Mouse (Mus musculus) midbrain, embryonic 11.5 days (tissue): Measurements from ENCODE around the gene Elp4. TPM values are rescaled to one million over a fixed set of nuclear protein-coding genes. Genes with fewer than 3 reads are reported as not detected.
A peak's percentile ranks its signal among the peaks of the same experiment; 100 is the strongest.

ENCODE experiments used
- ATAC-seq: fragments of 200-750 bp; cut with Nextera tagmentation; 2 replicates; pipeline ENCODE4 v1.8.0; 2017; ENCODE audit warnings: moderate TSS enrichment, moderate library complexity; ENCODE audit not compliant: low FRiP score
- DNase-seq: peaks from one replicate; pipeline ENCODE4 v3.0.0; 2015; ENCODE audit warnings: low spot score; ENCODE audit errors: missing footprints
- H3K27ac ChIP-seq: fragments of 300-500 bp; sonication (generic); 2 replicates; pipeline ENCODE4 v1.5.1; 2014; ENCODE audit warnings: low read depth, low read length
- H3K27me3 ChIP-seq: fragments of 300-500 bp; sonication (generic); 2 replicates; pipeline ENCODE4 v1.6.1; 2014; ENCODE audit warnings: mild to moderate bottlenecking, low read length, moderate library complexity, mixed read lengths; ENCODE audit not compliant: control insufficient read depth, insufficient read depth
- H3K36me3 ChIP-seq: fragments of 300-500 bp; sonication (generic); 2 replicates; pipeline ENCODE4 v1.6.1; 2014; ENCODE audit warnings: mild to moderate bottlenecking, low read length, moderate library complexity, mixed read lengths; ENCODE audit not compliant: control insufficient read depth, insufficient read depth
- H3K4me1 ChIP-seq: fragments of 300-500 bp; sonication (generic); 2 replicates; pipeline ENCODE4 v1.6.1; 2014; ENCODE audit warnings: low read length; ENCODE audit not compliant: control insufficient read depth, insufficient read depth
- H3K4me2 ChIP-seq: fragments of 300-500 bp; sonication (generic); 2 replicates; pipeline ENCODE4 v1.6.1; 2014; ENCODE audit warnings: mild to moderate bottlenecking, moderate library complexity
- H3K4me3 ChIP-seq: fragments of 300-500 bp; sonication (generic); 2 replicates; pipeline ENCODE4 v1.5.1; 2014; ENCODE audit warnings: low read depth, low read length
- H3K9ac ChIP-seq: fragments of 300-500 bp; sonication (generic); 2 replicates; pipeline ENCODE4 v1.6.1; 2014; ENCODE audit warnings: low read length
- H3K9me3 ChIP-seq: fragments of 300-500 bp; sonication (generic); 2 replicates; pipeline ENCODE4 v1.6.1; 2016; ENCODE audit warnings: low read length; ENCODE audit not compliant: control insufficient read depth
- WGBS: fragments of 180-500 bp; shearing (Covaris S2); extraction: QIAGEN DNeasy Blood & Tissue Kit; methylation state at CpG from one replicate; pipeline ENCODE4 v1.1.7; 2014; 5-methylcytosine and 5-hydroxymethylcytosine counted together
- polyA plus RNA-seq: library from polyadenylated mRNA; unstranded; fragments of >200 nt; fragmentation: Nextera tagmentation; extraction: Ambion mirVana; gene quantifications from 2 replicates; pipeline ENCODE4 v1.2.1, GENCODE M21; 2014

Gene Elp4
- polyA plus RNA-seq, 1 experiment from 2014 or later = 59.6 TPM

DNA sequence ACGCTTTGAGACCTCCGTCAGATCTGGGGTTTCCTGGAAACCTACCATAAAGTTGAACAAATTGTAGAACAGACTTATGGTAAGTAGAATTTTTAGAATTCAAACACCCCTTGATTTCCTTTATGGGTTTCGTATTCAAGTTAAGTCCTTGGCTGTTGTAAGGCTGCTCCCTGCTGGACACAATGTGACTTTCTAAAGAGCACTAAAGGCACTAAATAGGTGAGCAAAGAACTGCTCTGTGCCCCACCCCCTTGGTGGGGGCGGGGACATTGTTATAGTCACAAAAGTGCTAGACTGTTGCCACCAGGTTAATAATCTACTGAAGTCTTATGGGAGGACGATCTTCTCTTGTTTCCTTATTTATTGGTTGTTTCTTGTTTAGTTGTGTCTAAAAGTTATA, 4.0 kb upstream of the Elp4 start:
- Histone ChIP-seq H3K27ac (no peak overlapping the region), H3K4me1 (peaks cover 2% of the 10 kb centered on the region; the same call in 1 of the 2 replicates), H3K9ac (no peak overlapping the region), H3K36me3 (no peaks in the 10 kb centered on the region), H3K4me2 (no peak overlapping the region), H3K27me3 (no peaks in the 10 kb centered on the region), H3K9me3 (no peaks in the 10 kb centered on the region), H3K4me3 (no peak overlapping the region)
- WGBS = 88% methylated on average over 5 of the region's 5 CpGs
- ATAC-seq (no peak), DNase-seq (no peak)

DNA sequence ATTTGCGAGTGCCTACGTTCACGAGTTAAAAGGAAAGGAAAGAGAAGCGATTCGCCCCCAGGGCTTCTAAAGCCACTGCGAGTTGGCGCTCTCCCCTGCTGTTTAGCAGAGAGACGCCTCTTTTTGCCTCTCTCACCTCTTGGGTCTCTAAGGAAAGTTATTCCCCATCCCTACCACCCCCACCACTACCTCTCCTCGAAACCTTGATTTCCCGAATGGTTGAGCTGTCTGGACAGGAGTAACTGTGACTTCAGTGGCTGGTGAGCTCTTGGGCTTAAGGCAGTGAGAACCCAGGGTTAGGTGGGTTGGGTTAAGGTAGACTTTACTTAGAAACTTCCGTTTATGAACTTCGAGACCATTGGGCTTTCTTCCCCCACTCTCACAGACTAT, 388 bp upstream of the Elp4 start:
- Histone ChIP-seq H3K4me1 (peaks cover 2% of the 10 kb centered on the region; the same call in 1 of the 2 replicates), H3K4me2 (peak overlapping the region; percentile 81), H3K36me3 (no peaks in the 10 kb centered on the region), H3K27me3 (no peaks in the 10 kb centered on the region), H3K27ac (no peak overlapping the region), H3K9me3 (no peaks in the 10 kb centered on the region), H3K9ac (peak overlapping the region; percentile 54), H3K4me3 (peak overlapping the region; percentile 83)
- DNase-seq = no peak
- WGBS = under 1% methylated on average over 12 of the region's 12 CpGs
- peak; percentile 42 for ATAC-seq

DNA sequence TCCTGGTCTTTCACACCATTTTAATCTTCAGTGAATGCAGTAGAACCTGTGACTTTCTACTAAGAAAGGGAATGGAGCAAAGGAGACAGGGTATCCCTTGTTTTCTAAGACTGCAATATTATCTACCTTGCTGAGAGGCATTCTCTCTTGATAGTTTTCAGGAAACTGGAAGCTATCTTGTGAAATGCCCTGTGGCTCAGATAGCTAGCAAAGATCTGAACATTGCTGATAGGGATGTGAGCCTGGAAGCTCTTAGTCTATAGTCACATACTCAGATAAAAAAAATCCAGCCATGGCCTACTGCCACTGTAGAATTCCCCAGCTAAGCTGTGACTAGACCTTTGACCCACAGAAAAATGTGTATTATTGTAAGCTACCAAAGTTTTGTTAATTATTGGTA, 13.5 kb downstream of the Elp4 start:
- no peaks in the 10 kb centered on the region for H3K27me3 ChIP-seq

DNA sequence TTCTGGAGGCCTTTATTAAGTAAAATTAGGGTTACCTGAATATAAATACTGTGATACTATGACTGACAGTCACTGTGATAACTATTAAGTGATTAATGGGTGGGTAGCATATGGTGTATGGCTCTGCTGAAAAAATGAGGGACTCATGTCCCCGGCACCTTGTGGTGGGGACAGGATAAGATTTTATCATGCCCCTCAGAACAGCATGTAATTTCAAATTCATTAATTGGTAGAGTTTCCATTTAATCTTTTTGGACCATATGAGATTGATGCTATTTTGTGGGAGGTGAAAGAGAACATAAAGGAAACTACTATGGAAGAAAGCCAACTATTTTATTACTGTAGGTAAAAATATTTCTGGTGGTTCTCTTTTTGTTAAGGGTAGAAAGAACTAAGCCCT, 31.0 kb downstream of the Elp4 start:
- no peaks in the 10 kb centered on the region for H3K36me3 ChIP-seq
- no peak overlapping the region for H3K4me2 ChIP-seq
- no peak overlapping the region for H3K9ac ChIP-seq
- 96% methylated on average over 1 of the region's 1 CpGs for WGBS
- no peaks in the 10 kb centered on the region for H3K27me3 ChIP-seq
- no peaks in the 10 kb centered on the region for H3K4me1 ChIP-seq
- no peak overlapping the region for H3K27ac ChIP-seq
- ATAC-seq = no peak
- H3K9me3 ChIP-seq = no peaks in the 10 kb centered on the region
- H3K4me3 ChIP-seq = no peak overlapping the region
- DNase-seq = no peak

More for the DNA sequence above, 13.5 kb downstream of the Elp4 start:
- Histone ChIP-seq H3K27ac (no peak overlapping the region), H3K36me3 (no peaks in the 10 kb centered on the region), H3K4me3 (no peak overlapping the region), H3K9ac (no peak overlapping the region), H3K4me2 (no peak overlapping the region), H3K4me1 (no peaks in the 10 kb centered on the region), H3K9me3 (no peaks in the 10 kb centered on the region)
- no peak for DNase-seq
- ATAC-seq = no peak

DNA sequence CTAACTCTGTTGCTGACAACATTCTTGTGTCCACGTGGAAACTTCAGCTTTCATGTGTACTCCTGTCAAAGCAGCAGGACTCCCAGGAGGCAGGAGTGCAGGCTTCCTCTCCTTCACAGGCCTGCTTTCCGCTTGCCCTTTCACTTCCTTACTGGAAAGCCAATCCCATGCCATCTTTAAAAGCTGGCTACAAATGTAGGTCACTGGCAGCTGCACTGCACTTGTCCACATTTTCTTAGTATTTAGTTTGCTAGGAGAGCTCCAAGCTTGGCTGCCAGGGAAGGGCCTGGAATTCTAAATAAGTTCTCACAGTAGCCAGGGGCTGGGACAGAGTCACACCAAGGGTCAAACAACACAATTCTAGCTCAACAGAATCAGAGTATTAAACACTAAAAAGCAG, 49.6 kb downstream of the Elp4 start:
- no peak for ATAC-seq
- H3K4me1 ChIP-seq = no peaks in the 10 kb centered on the region
- no peaks in the 10 kb centered on the region for H3K27me3 ChIP-seq
- DNase-seq = no peak
- no peak overlapping the region for H3K4me3 ChIP-seq
- H3K36me3 ChIP-seq = no peaks in the 10 kb centered on the region
- no peak overlapping the region for H3K9ac ChIP-seq
- no peak overlapping the region for H3K27ac ChIP-seq
- 51% methylated on average over 2 of the region's 2 CpGs for WGBS
- H3K9me3 ChIP-seq = no peaks in the 10 kb centered on the region
- H3K4me2 ChIP-seq = no peak overlapping the region

DNA sequence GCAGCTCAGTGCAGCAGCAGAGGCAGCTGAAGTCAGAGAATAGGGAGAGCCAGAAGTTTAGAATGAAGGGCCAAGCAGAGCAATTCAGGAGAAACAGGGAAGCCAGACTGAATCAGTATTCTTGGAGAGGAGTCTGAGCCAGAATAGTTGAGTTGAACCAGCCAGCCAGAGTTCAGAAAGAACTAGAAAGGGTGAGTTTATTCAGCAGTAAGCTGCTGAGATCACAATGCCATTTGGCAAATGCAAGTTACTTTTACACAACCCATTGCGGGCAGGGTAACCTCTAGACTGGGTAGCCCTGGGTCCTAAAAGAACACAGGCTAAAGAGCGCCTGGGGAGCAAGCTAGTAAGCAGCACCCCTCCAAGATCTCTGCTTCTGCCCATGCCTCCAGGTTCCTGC, 51.4 kb downstream of the Elp4 start:
- no peak for DNase-seq
- Histone ChIP-seq H3K4me2 (no peak overlapping the region), H3K4me1 (no peaks in the 10 kb centered on the region), H3K9ac (no peak overlapping the region), H3K36me3 (no peaks in the 10 kb centered on the region), H3K27me3 (no peaks in the 10 kb centered on the region), H3K9me3 (no peaks in the 10 kb centered on the region), H3K27ac (no peak overlapping the region), H3K4me3 (no peak overlapping the region)
- ATAC-seq = no peak
- 95% methylated on average over 2 of the region's 2 CpGs for WGBS

DNA sequence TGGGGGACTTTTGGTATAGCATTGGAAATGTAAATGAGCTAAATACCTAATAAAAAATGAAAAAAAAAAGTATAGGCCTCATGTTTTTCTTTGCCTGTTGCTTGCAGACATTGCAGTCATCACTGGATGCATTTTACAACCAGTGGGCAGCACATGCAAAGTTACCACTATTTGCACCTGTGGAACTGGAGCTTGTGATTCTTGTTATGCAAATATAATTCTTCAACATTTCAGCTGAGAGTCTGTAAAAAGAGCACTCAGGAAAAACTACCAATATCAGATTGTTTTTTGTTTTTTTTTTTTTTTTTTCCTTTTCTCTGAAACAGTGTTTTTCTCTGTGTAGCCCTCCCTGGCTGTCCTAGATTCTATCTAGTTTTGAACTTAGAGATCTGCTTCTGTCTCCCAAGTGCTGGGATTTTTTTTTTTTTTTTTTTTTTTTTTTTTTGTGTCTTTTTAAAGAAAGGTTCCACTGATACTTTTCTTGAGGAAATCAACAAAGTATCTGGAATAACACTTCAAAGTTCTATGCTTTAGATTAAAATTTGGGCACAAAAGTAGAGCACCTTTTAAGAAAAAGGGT, 52.6 kb downstream of the Elp4 start:
- no peak overlapping the region for H3K4me2 ChIP-seq

DNA sequence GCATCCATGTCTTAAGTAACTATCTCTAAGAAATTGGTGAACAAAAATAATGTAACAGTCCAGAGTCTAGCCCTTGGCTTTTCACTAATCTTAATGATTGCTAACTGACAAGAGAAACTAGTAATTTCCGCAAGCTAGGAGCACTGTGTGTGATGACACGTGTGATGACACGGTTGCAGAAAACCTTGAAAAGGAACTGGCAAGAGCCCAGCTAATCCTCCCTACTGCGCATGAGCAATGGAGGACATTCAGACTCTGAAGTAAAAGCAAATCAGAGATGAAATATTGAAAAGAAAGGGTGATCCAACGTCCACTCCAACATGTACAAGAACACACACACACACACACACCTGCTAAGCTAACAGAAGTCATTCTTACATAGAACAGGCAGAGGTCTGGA, 61.2 kb downstream of the Elp4 start:
- WGBS = 93% methylated on average over 5 of the region's 5 CpGs
- ATAC-seq = no peak
- Histone ChIP-seq H3K4me3 (no peak overlapping the region), H3K36me3 (no peaks in the 10 kb centered on the region), H3K9ac (no peak overlapping the region), H3K9me3 (no peaks in the 10 kb centered on the region), H3K4me1 (no peaks in the 10 kb centered on the region), H3K27ac (no peak overlapping the region), H3K27me3 (no peaks in the 10 kb centered on the region), H3K4me2 (no peak overlapping the region)
- no peak for DNase-seq

More for the DNA sequence above, 52.6 kb downstream of the Elp4 start:
- Histone ChIP-seq H3K9me3 (no peaks in the 10 kb centered on the region), H3K36me3 (no peaks in the 10 kb centered on the region), H3K27ac (no peak overlapping the region), H3K4me1 (no peaks in the 10 kb centered on the region), H3K4me3 (no peak overlapping the region), H3K27me3 (no peaks in the 10 kb centered on the region), H3K9ac (no peak overlapping the region)
- DNase-seq (no peak), ATAC-seq (no peak)

DNA sequence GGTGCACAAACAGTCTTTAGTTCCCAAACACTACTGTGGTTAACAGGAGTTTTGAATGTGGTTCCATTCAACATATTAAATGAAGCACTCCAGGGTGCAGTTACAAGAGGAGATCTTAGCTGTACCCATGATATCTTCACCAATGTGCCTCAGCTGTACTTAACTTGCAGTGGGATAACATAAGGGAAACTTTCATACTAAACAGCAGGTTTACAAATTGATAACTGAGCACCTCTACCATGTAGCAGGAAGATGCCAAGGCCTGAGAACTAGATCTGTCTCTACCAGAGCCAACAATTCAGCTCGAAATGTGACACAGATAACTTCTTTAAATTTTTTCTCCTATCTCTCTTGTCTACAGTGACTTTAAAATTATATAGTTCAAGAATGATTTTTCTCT, 86.4 kb downstream of the Elp4 start:
- Histone ChIP-seq H3K4me3 (no peak overlapping the region), H3K4me2 (no peak overlapping the region), H3K36me3 (no peaks in the 10 kb centered on the region), H3K27me3 (no peaks in the 10 kb centered on the region), H3K9me3 (no peaks in the 10 kb centered on the region), H3K4me1 (no peaks in the 10 kb centered on the region), H3K27ac (no peak overlapping the region), H3K9ac (no peak overlapping the region)
- WGBS = 87% methylated on average over 1 of the region's 1 CpGs
- ATAC-seq (no peak), DNase-seq (no peak)

DNA sequence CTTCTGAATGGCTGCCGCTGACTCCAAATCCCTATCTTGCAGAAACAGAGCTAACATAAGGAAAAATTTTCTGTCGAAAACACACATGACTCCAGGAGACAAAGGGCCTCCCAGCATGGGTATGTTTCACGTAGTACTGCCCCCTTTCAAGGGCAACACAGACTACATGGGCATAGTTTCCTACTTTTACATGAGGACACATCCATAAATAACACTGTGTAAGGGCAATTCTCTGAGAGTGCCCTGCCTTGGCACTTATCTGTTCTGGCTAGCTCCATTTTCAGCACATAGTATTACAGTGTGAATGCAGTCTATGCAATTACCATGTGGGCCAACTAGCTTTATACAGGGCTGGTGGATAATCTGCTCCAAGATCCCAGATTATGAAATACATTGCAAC, 89.2 kb downstream of the Elp4 start:
- Histone ChIP-seq H3K4me3 (no peak overlapping the region), H3K4me2 (no peak overlapping the region), H3K36me3 (no peaks in the 10 kb centered on the region), H3K9me3 (no peaks in the 10 kb centered on the region), H3K27ac (no peak overlapping the region), H3K27me3 (no peaks in the 10 kb centered on the region), H3K4me1 (no peaks in the 10 kb centered on the region), H3K9ac (no peak overlapping the region)
- DNase-seq = peak; percentile 37
- 83% methylated on average over 3 of the region's 3 CpGs for WGBS
- no peak for ATAC-seq
